Mouse (Mus musculus) embryonic facial prominence, embryonic 11.5 days (tissue): ENCODE measurements around the gene Ppp2r2c. TPM values are rescaled to one million over a fixed set of nuclear protein-coding genes. Genes with fewer than 3 reads are reported as not detected.

Experiments
- ATAC-seq: fragments of 200-750 bp; cut with Nextera tagmentation; replicated peaks from 2 replicates; pipeline ENCODE4 v1.8.0; 2017; ENCODE audit warnings: low read depth; ENCODE audit not compliant: insufficient number of reproducible peaks, low FRiP score, low TSS enrichment
- DNase-seq: peaks from one replicate; pipeline ENCODE4 v3.0.0-alpha.2; 2015; ENCODE audit warnings: low spot score
- H3K27ac ChIP-seq: fragments of 300-500 bp; sonication (generic); replicated peaks from 2 replicates; pipeline ENCODE4 v1.5.1; 2014; ENCODE audit warnings: mild to moderate bottlenecking, low read depth, low read length, control low read depth
- H3K27me3 ChIP-seq: fragments of 300-500 bp; sonication (generic); 2 replicates; pipeline ENCODE4 v1.6.1; 2014; ENCODE audit warnings: mild to moderate bottlenecking, low read length, moderate library complexity, mixed read lengths; ENCODE audit not compliant: control insufficient read depth, insufficient read depth
- H3K36me3 ChIP-seq: fragments of 300-500 bp; sonication (generic); replicated peaks from 2 replicates; pipeline ENCODE4 v1.6.1; 2014; ENCODE audit warnings: low read depth, mild to moderate bottlenecking, low read length, moderate library complexity, mixed read lengths; ENCODE audit not compliant: control insufficient read depth, insufficient read depth
- H3K4me1 ChIP-seq: fragments of 300-500 bp; sonication (generic); 2 replicates; pipeline ENCODE4 v1.6.1; 2014; ENCODE audit warnings: low read length, mixed read lengths; ENCODE audit not compliant: control insufficient read depth, insufficient read depth
- H3K4me2 ChIP-seq: fragments of 300-500 bp; sonication (generic); 2 replicates; pipeline ENCODE4 v1.6.1; 2014; ENCODE audit warnings: low read depth, mild to moderate bottlenecking, control low read depth, low read length, moderate library complexity
- H3K4me3 ChIP-seq: fragments of 300-500 bp; sonication (generic); 2 replicates; pipeline ENCODE4 v1.5.1; 2014; ENCODE audit warnings: low read depth, low read length, control low read depth
- H3K9ac ChIP-seq: fragments of 300-500 bp; sonication (generic); replicated peaks from 2 replicates; pipeline ENCODE4 v1.6.1; 2014; ENCODE audit warnings: mild to moderate bottlenecking, control low read depth, low read length
- H3K9me3 ChIP-seq: fragments of 300-500 bp; sonication (generic); replicated peaks from 2 replicates; pipeline ENCODE4 v1.6.1; 2016; ENCODE audit warnings: mild to moderate bottlenecking, low read length, inconsistent platforms, mixed read lengths; ENCODE audit not compliant: control insufficient read depth
- WGBS: fragments of 180-500 bp; shearing (Covaris S2); extraction: QIAGEN DNeasy Blood & Tissue Kit; methylation state at CpG from one replicate; pipeline ENCODE4 v1.1.7; 2014; 5-methylcytosine and 5-hydroxymethylcytosine counted together
- polyA plus RNA-seq: library from polyadenylated mRNA; unstranded; fragments of >200 nt; fragmentation: Nextera tagmentation; extraction: Ambion mirVana; gene quantifications from 2 replicates; pipeline ENCODE4 v1.2.1, GENCODE M21; 2014

The Ppp2r2c gene
- polyA plus RNA-seq = 1.2 and 1.4 TPM in 2 replicates

- no peak within 1 kb of the TSS for H3K27ac ChIP-seq
- H3K9ac ChIP-seq = peak within 1 kb of the TSS; percentile 32; the same call in 1 of the 2 replicates
- H3K4me3 ChIP-seq = peak within 1 kb of the TSS; percentile 38
- H3K27me3 ChIP-seq = peaks cover 59% of the 10 kb centered on the region
- H3K4me1 ChIP-seq = no peaks in the 10 kb centered on the region
- ATAC-seq (no peak), DNase-seq (peak; percentile 20)
- no peaks in the 10 kb centered on the region for H3K36me3 ChIP-seq
- WGBS = 1% methylated on average over 62 of the region's 108 CpGs
- no peaks in the 10 kb centered on the region for H3K9me3 ChIP-seq
- H3K4me2 ChIP-seq = peak within 1 kb of the TSS; percentile 92
These were observed at the start of gene Ppp2r2c for GRCm38 (mm10) chr5:36868266-36869090. Gene Ppp2r2c, plus strand, starts transcription at chr5:36868513.

GRCm38 (mm10) chr5:36819742-36820141 is 48.6 kb upstream of the Ppp2r2c start:
- 90% methylated on average over 5 of the region's 5 CpGs for WGBS
- no peaks in the 10 kb centered on the region for H3K4me1 ChIP-seq
- no peaks in the 10 kb centered on the region for H3K36me3 ChIP-seq

GRCm38 (mm10) chr5:36820142-36820541 is 48.2 kb upstream of the Ppp2r2c start:
- ATAC-seq (no peak), DNase-seq (peak; percentile 59)
- WGBS = 48% methylated on average over 6 of the region's 6 CpGs
- H3K4me3 ChIP-seq = no peak overlapping the region
- no peak overlapping the region for H3K4me2 ChIP-seq
- H3K4me1 ChIP-seq = no peaks in the 10 kb centered on the region
- no peak overlapping the region for H3K27ac ChIP-seq
- H3K9ac ChIP-seq = no peak overlapping the region
- H3K9me3 ChIP-seq = no peaks in the 10 kb centered on the region
- no peaks in the 10 kb centered on the region for H3K36me3 ChIP-seq
- H3K27me3 ChIP-seq = no peaks in the 10 kb centered on the region

More at GRCm38 (mm10) chr5:36819742-36820141, 48.6 kb upstream of the Ppp2r2c start:
- no peak overlapping the region for H3K4me3 ChIP-seq
- H3K4me2 ChIP-seq = no peak overlapping the region
- H3K27me3 ChIP-seq = no peaks in the 10 kb centered on the region
- H3K9ac ChIP-seq = no peak overlapping the region
- DNase-seq (no peak), ATAC-seq (no peak)
- H3K9me3 ChIP-seq = no peaks in the 10 kb centered on the region
- no peak overlapping the region for H3K27ac ChIP-seq

GRCm38 (mm10) chr5:36822907-36823306 is 45.4 kb upstream of the Ppp2r2c start:
- Histone ChIP-seq H3K27me3 (no peaks in the 10 kb centered on the region), H3K4me3 (no peak overlapping the region), H3K4me2 (no peak overlapping the region), H3K4me1 (no peaks in the 10 kb centered on the region), H3K36me3 (no peaks in the 10 kb centered on the region), H3K9ac (no peak overlapping the region), H3K9me3 (no peaks in the 10 kb centered on the region), H3K27ac (no peak overlapping the region)
- DNase-seq (no peak), ATAC-seq (no peak)
- 88% methylated on average over 4 of the region's 4 CpGs for WGBS

- WGBS = 74% methylated on average over 4 of the region's 4 CpGs
- H3K9ac ChIP-seq = no peak overlapping the region
- H3K4me2 ChIP-seq = no peak overlapping the region
- H3K4me1 ChIP-seq = no peaks in the 10 kb centered on the region; the same call in 1 of the 2 replicates
- no peaks in the 10 kb centered on the region for H3K36me3 ChIP-seq
- DNase-seq = no peak
- no peak overlapping the region for H3K4me3 ChIP-seq
- H3K27me3 ChIP-seq = no peaks in the 10 kb centered on the region
- no peak for ATAC-seq
- H3K27ac ChIP-seq = no peak overlapping the region
- no peaks in the 10 kb centered on the region for H3K9me3 ChIP-seq
These were observed 39.2 kb upstream of the Ppp2r2c start for GRCm38 (mm10) chr5:36829098-36829497.

GRCm38 (mm10) chr5:36829913-36830879 is 38.1 kb upstream of the Ppp2r2c start, which contains the start of gene Man2b2:
Gene Man2b2, minus strand, starts transcription at chr5:36830653.
- peak within 1 kb of the TSS; percentile 55 for H3K4me3 ChIP-seq
- H3K9ac ChIP-seq = peak within 1 kb of the TSS; percentile 73
- no peak within 1 kb of the TSS for H3K27ac ChIP-seq
- H3K4me1 ChIP-seq = no peaks in the 10 kb centered on the region; the same call in 1 of the 2 replicates
- no peaks in the 10 kb centered on the region for H3K36me3 ChIP-seq
- peak; percentile 68 for ATAC-seq
- H3K4me2 ChIP-seq = peak within 1 kb of the TSS; percentile 76
- WGBS = 3% methylated on average over 46 of the region's 46 CpGs
- H3K27me3 ChIP-seq = no peaks in the 10 kb centered on the region
- H3K9me3 ChIP-seq = no peaks in the 10 kb centered on the region
- peak; percentile 89 for DNase-seq

GRCm38 (mm10) chr5:36831272-36831671 is 37.0 kb upstream of the Ppp2r2c start:
- WGBS = 62% methylated on average over 7 of the region's 7 CpGs
- no peak for ATAC-seq

More at GRCm38 (mm10) chr5:36831272-36831671, 37.0 kb upstream of the Ppp2r2c start:
- no peaks in the 10 kb centered on the region for H3K27me3 ChIP-seq
- H3K27ac ChIP-seq = no peak overlapping the region
- DNase-seq = peak; percentile 11
- H3K9me3 ChIP-seq = no peaks in the 10 kb centered on the region
- no peaks in the 10 kb centered on the region for H3K36me3 ChIP-seq
- no peaks in the 10 kb centered on the region; the same call in 1 of the 2 replicates for H3K4me1 ChIP-seq
- no peak overlapping the region for H3K4me3 ChIP-seq
- no peak overlapping the region for H3K9ac ChIP-seq
- H3K4me2 ChIP-seq = no peak overlapping the region; the same call in 1 of the 2 replicates
